In the genomic region with DNA sequence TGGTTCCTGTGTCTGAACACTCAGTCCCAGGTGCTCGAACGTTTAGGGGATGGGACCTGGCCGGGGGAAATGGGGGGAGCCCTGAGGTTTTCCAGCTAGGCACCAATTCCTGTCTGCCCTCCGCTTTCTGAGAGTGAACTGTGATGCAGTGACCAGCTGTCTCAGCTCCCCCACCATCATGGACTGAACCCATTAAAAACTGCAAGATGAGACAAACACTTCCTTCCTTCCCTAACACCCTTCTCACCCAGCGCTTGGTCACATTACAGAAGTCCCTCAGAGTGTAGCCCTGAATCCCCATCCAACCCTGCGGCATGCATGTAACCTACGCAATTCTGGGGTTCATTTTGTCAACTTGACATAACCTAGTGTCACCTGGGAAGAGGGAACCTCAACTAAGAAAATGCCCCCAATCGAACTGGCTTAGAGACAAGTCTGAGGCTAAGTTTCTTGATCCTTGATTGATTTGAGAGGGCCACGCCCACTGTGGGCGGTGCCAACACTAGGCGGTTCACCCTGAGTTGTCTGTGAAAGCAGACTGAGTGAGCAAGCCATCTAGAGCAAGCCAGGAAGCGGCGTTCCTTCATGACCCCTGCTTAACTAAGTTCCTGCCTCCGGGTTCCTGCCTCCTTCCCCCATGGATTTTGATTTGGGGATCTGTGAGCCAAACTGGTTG, we compare ENCODE assay signal across 7 mouse cellular contexts. TPM values are rescaled to one million over a fixed set of nuclear protein-coding genes. Genes with fewer than 3 reads are reported as not detected.
DNase-seq lines count a peak whose midpoint lies in the region; ATAC-seq and TF ChIP-seq lines count a peak whose summit lies in the region.

No protein-coding gene starts in this region.

- H3K36me3 ChIP-seq in MEL (ENCODE audit: control insufficient read depth in 1 of 2, insufficient read depth in 2 of 2, low read length in 2 of 2), result peaks cover 0 to 12% of the 10 kb centered on the region in 2 experiments; a peak in 2 of 4 replicates
- H3K36me3 ChIP-seq in heart, embryonic 13.5 days, result no peaks in the 10 kb centered on the region
- H3K36me3 ChIP-seq in liver, embryonic 13.5 days, result no peaks in the 10 kb centered on the region
- no peaks in the 10 kb centered on the region for H3K36me3 ChIP-seq in neural tube, embryonic 15.5 days

- no peak for TF ChIP-seq CTCF in MEL (IDR thresholded peaks at IDR 0.05 in 2 of 3, conservative IDR thresholded peaks at IDR 0.05 in 1 of 3; ENCODE audit: control insufficient read depth in 1 of 3, insufficient read depth in 1 of 3, low read depth in 2 of 3, low read length in 3 of 3, poor library complexity in 1 of 3, severe bottlenecking in 1 of 3)

- TF ChIP-seq RAD21 in MEL (IDR thresholded peaks at IDR 0.05; ENCODE audit: low read depth, low read length), result no peak

- H3K9ac ChIP-seq in MEL (ENCODE audit: control insufficient read depth, low read depth, low read length, poor library complexity, severe bottlenecking), result no peak overlapping the region
- 0 out of 2 replicates have a peak overlapping the region, but pooled peaks have one; percentile 25 for H3K9ac ChIP-seq in heart, embryonic 13.5 days
- no peak overlapping the region for H3K9ac ChIP-seq in liver, embryonic 13.5 days
- H3K9ac ChIP-seq in neural tube, embryonic 15.5 days (replicated peaks), result no peak overlapping the region

- peaks cover 52% of the 10 kb centered on the region for H3K79me2 ChIP-seq in MEL (ENCODE audit: control insufficient read depth, insufficient read depth, low read length, poor library complexity)

- H3K4me3 ChIP-seq in MEL (ENCODE audit: control insufficient read depth in 1 of 2, insufficient read depth in 1 of 2, low read depth in 2 of 2, low read length in 2 of 2), result no peak overlapping the region
- H3K4me3 ChIP-seq in heart, embryonic 13.5 days, result no peak overlapping the region
- H3K4me3 ChIP-seq in liver, embryonic 13.5 days (replicated peaks), result no peak overlapping the region
- no peak overlapping the region for H3K4me3 ChIP-seq in neural tube, embryonic 15.5 days (replicated peaks)

- no peak overlapping the region for H3K27ac ChIP-seq in MEL (ENCODE audit: control insufficient read depth, low read depth, low read length)
- peak overlapping the region; percentile 51 for H3K27ac ChIP-seq in heart, embryonic 13.5 days (replicated peaks)
- no peak overlapping the region for H3K27ac ChIP-seq in liver, embryonic 13.5 days
- H3K27ac ChIP-seq in neural tube, embryonic 15.5 days (replicated peaks), result peak overlapping the region; percentile 43

- 44% methylated on average over 14 of the region's 14 CpGs for WGBS in heart, embryonic 13.5 days
- WGBS in liver, embryonic 13.5 days (ENCODE audit: insufficient replicate concordance), result 34% methylated on average over 14 of the region's 14 CpGs
- WGBS in neural tube, embryonic 15.5 days, result 59% methylated on average over 14 of the region's 14 CpGs

- no peaks in the 10 kb centered on the region for H3K27me3 ChIP-seq in MEL (ENCODE audit: control insufficient read depth in 1 of 2, insufficient read depth in 2 of 2, low read length in 2 of 2)
- no peaks in the 10 kb centered on the region for H3K27me3 ChIP-seq in heart, embryonic 13.5 days (replicated peaks)
- no peaks in the 10 kb centered on the region for H3K27me3 ChIP-seq in liver, embryonic 13.5 days
- H3K27me3 ChIP-seq in neural tube, embryonic 15.5 days (replicated peaks), result no peaks in the 10 kb centered on the region

- TF ChIP-seq EP300 in MEL (IDR thresholded peaks at IDR 0.05; ENCODE audit: low read depth in 1 of 2, low read length in 2 of 2), result no peak

- no peak for ATAC-seq in heart, embryonic 13.5 days (ENCODE audit: extremely low read depth, insufficient number of reproducible peaks, low FRiP score, low TSS enrichment)
- ATAC-seq in liver, embryonic 13.5 days (ENCODE audit: low read depth), result no peak
- no peak for ATAC-seq in neural tube, embryonic 15.5 days (ENCODE audit: low FRiP score)

- no peak for TF ChIP-seq POLR2A in MEL (IDR thresholded peaks at IDR 0.05; ENCODE audit: control insufficient read depth in 1 of 2, insufficient read depth in 1 of 2, low read depth in 1 of 2, low read length in 2 of 2, poor library complexity in 1 of 2)

- peaks cover 0 to 40% of the 10 kb centered on the region in 2 experiments; a peak in 3 of 4 replicates for H3K4me1 ChIP-seq in MEL (ENCODE audit: control insufficient read depth in 1 of 2, insufficient read depth in 2 of 2, low read length in 2 of 2)
- H3K4me1 ChIP-seq in heart, embryonic 13.5 days, result peaks cover 94% of the 10 kb centered on the region
- peaks cover 73% of the 10 kb centered on the region for H3K4me1 ChIP-seq in liver, embryonic 13.5 days (replicated peaks)
- peaks cover 94% of the 10 kb centered on the region for H3K4me1 ChIP-seq in neural tube, embryonic 15.5 days

- DNase-seq in B cell, adult 2 months, result peak; percentile 74 to 76
- peak; percentile 59 for DNase-seq in MEL (ENCODE audit: low read depth, low spot score)
- peak; percentile 33 for DNase-seq in liver, embryonic 13.5 days
- no peak for DNase-seq in adrenal gland, adult 8-10 months
- no peak for DNase-seq in gastrocnemius, adult 8-10 months (ENCODE audit: low spot score in 2 of 2)

- no peaks in the 10 kb centered on the region for H3K9me3 ChIP-seq in MEL (replicated peaks; ENCODE audit: insufficient read depth, low read length)
- H3K9me3 ChIP-seq in heart, embryonic 13.5 days, result no peaks in the 10 kb centered on the region
- H3K9me3 ChIP-seq in liver, embryonic 13.5 days (replicated peaks), result no peaks in the 10 kb centered on the region
- no peaks in the 10 kb centered on the region for H3K9me3 ChIP-seq in neural tube, embryonic 15.5 days (replicated peaks)

- H3K4me2 ChIP-seq in heart, embryonic 13.5 days, result no peak overlapping the region
- H3K4me2 ChIP-seq in liver, embryonic 13.5 days, result no peak overlapping the region
- no peak overlapping the region for H3K4me2 ChIP-seq in neural tube, embryonic 15.5 days

TF ChIP-seq in MEL, 35 proteins besides CTCF, POLR2A, EP300 and RAD21:
- TF ChIP-seq SIN3A (IDR thresholded peaks at IDR 0.05; ENCODE audit: low read length), result 0 out of 2 replicates have a peak, but pooled peaks have one; percentile 22
- TF ChIP-seq RCOR1 (IDR thresholded peaks at IDR 0.05; ENCODE audit: low read depth, low read length), result no peak
TF ChIP-seq in MEL: peak in this region for 1.

RNA-seq across cellular contexts. Expression of a gene that starts 41.9 kb away (rescaled TPM):
- 5.0 and 7.7 TPM in 2 replicates for total RNA-seq in MEL (2012; rRNA removed)
- 10 to 100 TPM in 1 of 2 experiments, not detected in 1; 46.8 TPM for polyA plus RNA-seq in MEL (2012; ENCODE audit: insufficient read depth in 1 of 2, insufficient read length in 2 of 2, low read depth in 1 of 2, low replicate concordance in 2 of 2, missing spikeins in 1 of 2)
- 16.5 and 17.0 TPM in 2 replicates for polyA plus RNA-seq in heart, embryonic 13.5 days (2015; fragmentation: Nextera tagmentation; extraction: Ambion mirVana)
- 3.9 and 4.5 TPM in 2 replicates for polyA plus RNA-seq in liver, embryonic 13.5 days (2015; fragmentation: Nextera tagmentation; extraction: Ambion mirVana)
- polyA plus RNA-seq in neural tube, embryonic 15.5 days (2015; fragmentation: Nextera tagmentation; extraction: Ambion mirVana), result 24.2 and 28.5 TPM in 2 replicates
- 100 to 1,000 TPM; 188 to 380 (median 257) TPM for total RNA-seq in adrenal gland, adult 8-10 months (2022)
- 100 to 1,000 TPM in 1 of 4 experiments, 10 to 100 TPM in 3; 93.5 to 117 (median 97.9) TPM for total RNA-seq in gastrocnemius, adult 8-10 months (2022)

Comparison
In these comparisons a context has a peak if more than half of its experiments do, and no peak if none do; other contexts are left out.
1. DNase-seq: peak in B cell, adult 2 months (2 of 2), MEL (single experiment) and liver, embryonic 13.5 days (single experiment); none in adrenal gland, adult 8-10 months (single experiment) and gastrocnemius, adult 8-10 months (0 of 2).
2. H3K27ac ChIP-seq: peak in heart, embryonic 13.5 days (single experiment) and neural tube, embryonic 15.5 days (single experiment); none in MEL (single experiment) and liver, embryonic 13.5 days (single experiment).